Mouse (Mus musculus) layer of hippocampus, postnatal 10 days (tissue): ENCODE data around the gene Glra3. TPM values are rescaled to one million over a fixed set of nuclear protein-coding genes. Genes with fewer than 3 reads are reported as not detected.

Source experiments
- DNase-seq, 2 experiments: peaks; one replicate each; pipeline ENCODE4 v3.0.0; 2021; ENCODE audit warnings: low spot score in 2 of 2
- long read RNA-seq: library from polyadenylated mRNA; stranded (forward); transcript quantifications from one replicate; pipeline ENCODE4 v2.0.0, GENCODE M21; 2023
- total RNA-seq, 2 experiments: library from RNA; stranded (reverse); gene quantifications; 2 replicates each; pipeline ENCODE4 v1.2.3; 2021

Gene Glra3
- 1 to 10 TPM; 1.0 to 1.1 TPM for total RNA-seq
- long read RNA-seq: 0 reads

- DNase-seq: peak; percentile 11 to 28
These were observed at the start of gene Glra3 for GRCm38 (mm10) chr8:55939870-55940525. TSS of gene Glra3 (plus strand) at chr8:55940460.

GRCm38 (mm10) chr8:55906848-55907247, 33.4 kb upstream of the Glra3 start, which contains the start of gene Adam29:
TSS of gene Adam29 (minus strand) at chr8:55906948.
- no peak for DNase-seq

GRCm38 (mm10) chr8:55940526-55940880, 243 bp downstream of the Glra3 start:
- DNase-seq: peak in 1 of 2 experiments; percentile 5

GRCm38 (mm10) chr8:55964759-55965320, 24.6 kb downstream of the Glra3 start:
- DNase-seq: no peak

GRCm38 (mm10) chr8:55997859-55998258, 57.6 kb downstream of the Glra3 start:
- peak in 1 of 2 experiments; percentile 15 for DNase-seq

GRCm38 (mm10) chr8:56054324-56054723, 114.1 kb downstream of the Glra3 start:
- no peak for DNase-seq

- DNase-seq: peak; percentile 43 to 62
These were observed 122.8 kb downstream of the Glra3 start for GRCm38 (mm10) chr8:56063081-56063480.

GRCm38 (mm10) chr8:56070486-56071254, 130.4 kb downstream of the Glra3 start:
- DNase-seq: no peak

- no peak for DNase-seq
These were observed 143.4 kb downstream of the Glra3 start for GRCm38 (mm10) chr8:56083654-56084053.

- no peak for DNase-seq
These were observed 154.1 kb downstream of the Glra3 start for GRCm38 (mm10) chr8:56094385-56094784.

GRCm38 (mm10) chr8:56110296-56110695, 170.0 kb downstream of the Glra3 start:
- no peak for DNase-seq

GRCm38 (mm10) chr8:56129357-56129756, 189.1 kb downstream of the Glra3 start:
- no peak for DNase-seq

- no peak for DNase-seq
These were observed 210.4 kb downstream of the Glra3 start for GRCm38 (mm10) chr8:56150697-56151096.

GRCm38 (mm10) chr8:56151574-56151973, 211.3 kb downstream of the Glra3 start:
- DNase-seq: no peak

GRCm38 (mm10) chr8:56158966-56159365, 218.7 kb downstream of the Glra3 start:
- DNase-seq: no peak

Other genes with a start within 250 kb of the Glra3 start
- gene Adam29, start 33.5 kb upstream of the Glra3 start, total RNA-seq: not detected